Mouse (Mus musculus) cerebellum, postnatal 36 days (tissue): Measurements from ENCODE around the gene Ppp6r2.
A peak's percentile ranks its signal among the peaks of the same experiment; 100 is the strongest.

ENCODE experiments used
- DNase-seq, 2 experiments: peaks; one replicate each; pipeline ENCODE4 v3.0.0; 2021 to 2022; ENCODE audit warnings: mixed read lengths in 2 of 2

Ppp6r2 gene

DNA sequence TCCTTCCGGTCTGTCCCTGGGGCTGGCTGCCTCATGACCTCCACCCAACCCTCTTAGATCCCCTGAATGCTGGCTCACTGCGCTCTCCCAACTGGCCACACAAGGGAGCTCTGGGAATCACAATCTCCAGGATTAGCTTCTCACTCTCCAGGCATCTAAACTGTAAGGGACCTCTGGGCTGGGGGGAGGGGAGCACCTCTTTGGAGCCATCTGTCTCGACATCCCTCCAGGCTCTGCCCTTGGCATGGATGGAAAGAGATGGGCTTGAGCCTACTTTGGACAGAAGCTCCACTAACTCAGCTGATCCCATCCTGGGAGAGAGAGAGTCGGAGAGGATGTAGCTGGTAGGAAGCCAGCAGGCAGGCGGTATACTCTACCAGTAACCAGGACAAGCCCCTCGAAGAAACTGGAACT, 29.0 kb upstream of the Ppp6r2 start:
- DNase-seq = peak; percentile 58 to 71

DNA sequence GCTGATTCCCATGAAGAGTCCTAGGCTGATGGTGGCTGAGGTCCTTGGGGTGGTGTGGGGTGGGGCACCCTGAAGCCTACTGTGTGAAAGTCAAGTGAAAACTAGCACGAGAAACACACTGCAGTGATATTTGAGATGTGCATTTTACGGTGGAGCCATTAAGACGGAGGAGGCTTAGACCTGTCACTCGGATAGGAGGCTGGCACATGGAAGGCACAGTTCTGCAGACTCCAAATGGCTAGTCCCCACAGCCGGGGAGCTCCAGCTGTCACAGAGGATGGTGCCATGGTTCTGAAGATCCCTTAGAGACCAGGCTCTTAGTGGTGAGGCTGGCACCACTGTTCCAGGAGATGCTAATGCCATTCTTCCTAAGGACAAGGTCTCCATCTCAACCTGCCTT, 28.5 kb upstream of the Ppp6r2 start:
- DNase-seq = no peak

DNA sequence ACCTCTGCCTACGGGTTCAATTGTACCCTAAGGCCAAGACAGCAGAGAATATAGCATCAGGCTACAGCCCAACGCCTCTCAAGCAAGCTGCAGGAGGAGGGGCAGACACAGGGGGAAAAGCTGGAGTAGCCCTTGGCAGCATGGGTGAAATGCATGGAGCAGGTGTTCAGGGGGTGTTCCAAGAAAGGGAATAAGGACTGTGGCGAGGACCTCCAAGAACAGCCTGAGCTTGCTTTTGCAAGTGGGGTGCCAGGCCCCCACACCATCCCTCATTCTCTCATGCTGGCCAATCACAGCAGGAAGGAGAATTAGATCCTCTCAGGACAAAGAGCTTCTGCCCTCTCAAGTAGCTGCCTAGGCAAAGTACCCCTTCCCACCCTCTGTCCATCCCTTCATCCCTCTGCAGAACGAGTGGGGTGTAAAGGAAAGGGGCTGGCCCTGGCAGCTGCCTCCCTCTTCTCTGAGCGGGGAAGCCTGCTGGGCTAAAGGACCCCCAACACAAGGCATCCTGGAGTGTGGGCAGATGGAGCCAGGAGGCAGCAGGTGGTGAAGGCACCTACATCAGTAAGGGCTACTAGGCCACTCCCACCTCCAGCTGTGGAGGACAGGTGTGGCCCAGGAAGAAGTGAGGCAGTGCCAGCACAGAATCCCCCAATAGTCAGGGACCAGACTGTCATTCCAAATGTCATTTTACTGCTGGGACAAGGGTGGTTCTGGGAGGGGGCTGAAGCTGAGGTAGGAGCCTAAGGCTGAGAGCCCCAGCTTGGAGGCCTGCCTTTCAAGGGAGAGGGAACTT, 27.0 kb upstream of the Ppp6r2 start:
- no peak for DNase-seq

DNA sequence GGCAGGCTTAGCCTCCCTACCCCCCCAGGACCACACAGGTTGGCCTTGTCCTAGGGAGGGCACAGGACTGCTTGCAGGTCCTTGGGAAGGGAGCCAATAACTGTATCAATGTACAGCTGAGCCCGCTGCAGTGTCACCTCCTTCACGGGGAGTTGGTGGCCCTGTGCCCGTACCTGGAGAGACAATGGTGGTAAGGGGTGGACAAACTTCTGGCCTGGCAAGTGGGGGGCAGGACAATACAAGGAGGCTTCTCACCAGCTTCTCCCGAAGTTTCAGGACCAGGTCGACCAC, 26.5 kb upstream of the Ppp6r2 start:
- DNase-seq = no peak

DNA sequence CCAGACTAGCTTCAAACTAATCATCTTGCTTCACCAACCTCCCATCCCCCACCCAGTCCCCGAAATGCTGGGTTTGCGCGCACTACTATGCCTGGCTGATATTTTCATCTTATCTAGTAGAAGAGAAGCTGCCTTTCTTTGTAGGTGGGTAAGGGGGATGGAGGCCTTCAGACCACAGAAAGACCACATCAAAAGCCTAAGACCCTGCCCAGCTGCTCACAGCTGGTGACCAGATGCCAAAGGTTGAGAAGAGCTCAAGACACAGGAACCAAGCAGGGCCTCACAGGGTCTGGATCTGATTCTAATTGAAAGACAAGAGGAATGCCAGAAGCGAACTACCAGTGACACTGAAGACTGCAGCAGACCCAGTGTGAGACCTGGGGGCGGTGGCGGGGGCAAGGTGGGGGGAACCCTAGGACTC, 16.1 kb upstream of the Ppp6r2 start:
- no peak for DNase-seq

DNA sequence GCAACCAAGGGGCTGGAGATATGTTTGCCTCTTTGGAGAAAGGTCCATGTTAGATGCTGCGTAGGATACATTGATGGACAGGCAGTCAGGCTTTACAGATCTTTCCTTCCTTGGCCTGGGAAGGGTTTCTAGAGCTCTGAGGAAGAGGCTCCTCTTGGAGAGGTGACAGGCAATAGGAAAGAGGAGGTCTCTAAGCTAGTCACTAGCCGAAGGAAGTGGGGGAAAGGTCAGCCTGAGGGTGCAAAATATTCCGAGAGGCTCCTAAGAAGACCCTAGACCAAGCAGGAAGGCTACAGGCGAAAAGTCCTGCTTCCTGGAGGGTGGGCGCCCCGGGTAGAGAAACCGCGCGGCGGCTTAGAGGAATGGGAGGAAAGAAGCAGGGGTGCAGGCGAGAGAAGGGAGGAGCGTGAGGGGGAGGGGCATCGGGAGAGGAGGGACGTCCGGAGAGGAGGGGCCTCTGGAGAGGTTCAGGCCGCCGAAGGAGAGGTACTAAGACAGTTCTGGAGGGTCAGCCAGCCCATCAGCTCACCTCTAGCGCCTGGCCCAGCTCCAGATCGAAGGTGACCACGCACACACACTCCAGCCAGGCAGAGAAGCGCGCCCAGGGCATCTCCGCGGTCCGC, 15.6 kb upstream of the Ppp6r2 start:
- DNase-seq = peak; percentile 85 to 88

DNA sequence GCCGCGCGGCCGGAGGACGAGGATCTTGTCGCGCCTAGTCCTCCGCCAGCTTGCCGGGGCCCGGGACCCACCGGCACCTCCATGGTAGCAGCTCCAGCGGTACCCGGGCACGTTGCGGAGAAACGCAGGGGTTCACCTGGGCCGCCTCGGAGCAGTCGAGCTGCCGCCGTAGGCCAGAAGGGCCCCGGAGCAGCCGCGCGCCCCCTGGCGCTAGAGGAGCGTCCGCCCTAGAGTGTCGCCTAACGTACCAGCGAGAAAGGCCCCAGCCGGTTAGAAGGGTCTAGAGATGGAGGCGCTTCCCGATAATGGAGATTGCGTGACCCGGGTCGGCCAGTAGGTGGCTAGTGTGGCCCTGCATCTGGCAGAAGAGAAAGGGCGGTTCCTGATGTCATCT, 15.0 kb upstream of the Ppp6r2 start, which contains the start of gene Dennd6b:
Gene Dennd6b, minus strand, starts transcription at position 184 of the 394 bp plus-strand sequence.
- peak; percentile 96 to 97 for DNase-seq

DNA sequence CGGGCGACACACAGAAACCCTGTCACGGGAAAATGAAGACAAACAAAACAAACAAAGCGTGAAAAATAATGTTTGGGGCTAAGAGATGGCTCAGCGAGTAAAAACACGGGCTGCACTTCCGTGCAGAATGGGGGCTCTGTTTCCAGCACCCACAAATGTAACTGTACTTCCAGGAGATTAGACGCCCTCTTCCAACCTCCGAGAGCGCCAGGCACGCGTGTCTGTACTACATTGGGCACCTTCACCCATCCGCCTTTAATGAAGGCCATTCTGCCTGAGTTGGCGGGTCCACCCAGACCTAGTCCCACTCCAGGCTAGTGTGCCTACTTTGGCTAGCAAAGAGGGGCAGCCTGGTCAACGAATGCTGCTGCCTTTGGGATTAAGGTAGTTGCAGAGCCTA, 14.3 kb upstream of the Ppp6r2 start:
- DNase-seq = peak in 1 of 2 experiments; percentile 18

DNA sequence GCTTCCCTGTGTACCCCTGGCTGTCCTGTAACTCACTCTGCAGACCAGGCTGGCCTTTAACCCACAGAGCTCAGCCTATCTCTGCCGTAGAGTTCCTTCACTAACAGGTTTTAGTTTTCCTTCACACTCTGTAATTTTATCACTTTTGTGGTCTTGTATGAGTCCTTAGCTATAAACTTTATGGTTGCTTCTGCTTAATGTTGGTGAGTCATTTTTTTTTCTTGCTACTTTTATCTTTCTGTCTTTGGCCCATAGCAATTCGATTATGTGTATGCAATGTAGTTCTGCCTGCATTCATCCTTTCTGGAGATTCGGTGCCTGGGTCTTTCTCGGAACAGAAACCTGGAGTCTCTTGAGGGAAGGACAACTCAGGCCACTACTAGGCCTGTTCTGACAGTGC, 3.9 kb upstream of the Ppp6r2 start:
- DNase-seq = no peak

DNA sequence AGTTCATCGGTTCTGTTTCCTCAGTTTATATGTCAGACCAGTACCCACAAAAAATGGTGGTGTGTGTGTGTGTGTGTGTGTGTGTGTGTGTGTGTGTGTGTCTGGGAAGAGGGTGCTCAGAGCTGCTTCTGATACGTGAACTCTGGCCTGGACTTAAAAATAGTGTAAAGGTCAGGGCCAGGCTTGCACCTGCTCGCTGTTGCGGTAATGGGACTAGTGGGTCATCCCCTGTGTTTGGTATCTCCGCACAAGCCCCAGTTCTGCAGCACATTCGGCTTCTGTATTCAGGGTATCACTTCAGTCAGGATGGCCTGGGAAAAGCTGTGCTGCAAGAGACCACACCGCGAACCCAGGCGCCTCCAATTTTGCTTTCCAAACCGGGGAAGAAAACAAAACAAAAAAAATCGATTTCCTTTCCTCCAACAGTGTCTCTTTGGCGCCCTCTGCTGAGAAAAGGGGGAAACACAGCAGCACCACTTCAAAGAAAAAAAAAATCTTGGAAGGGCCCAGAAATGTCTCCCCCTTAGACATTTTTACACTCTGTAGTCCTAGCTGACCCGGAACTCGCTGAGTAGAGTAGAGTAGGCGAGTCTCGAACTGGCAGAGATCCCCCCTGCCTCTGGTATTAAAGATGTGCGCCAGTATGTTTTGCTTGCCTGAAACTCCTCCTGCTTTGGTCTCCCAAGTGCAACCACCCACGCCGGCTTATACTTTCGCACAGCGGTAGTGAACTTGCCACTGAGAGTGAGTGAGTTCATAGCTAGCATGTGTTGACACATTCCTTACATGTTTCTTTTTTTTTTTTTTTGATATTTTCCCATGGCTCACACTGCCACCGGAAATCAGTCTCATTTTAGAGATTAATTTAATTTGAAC, 1.2 kb upstream of the Ppp6r2 start:
- peak; percentile 90 to 94 for DNase-seq

DNA sequence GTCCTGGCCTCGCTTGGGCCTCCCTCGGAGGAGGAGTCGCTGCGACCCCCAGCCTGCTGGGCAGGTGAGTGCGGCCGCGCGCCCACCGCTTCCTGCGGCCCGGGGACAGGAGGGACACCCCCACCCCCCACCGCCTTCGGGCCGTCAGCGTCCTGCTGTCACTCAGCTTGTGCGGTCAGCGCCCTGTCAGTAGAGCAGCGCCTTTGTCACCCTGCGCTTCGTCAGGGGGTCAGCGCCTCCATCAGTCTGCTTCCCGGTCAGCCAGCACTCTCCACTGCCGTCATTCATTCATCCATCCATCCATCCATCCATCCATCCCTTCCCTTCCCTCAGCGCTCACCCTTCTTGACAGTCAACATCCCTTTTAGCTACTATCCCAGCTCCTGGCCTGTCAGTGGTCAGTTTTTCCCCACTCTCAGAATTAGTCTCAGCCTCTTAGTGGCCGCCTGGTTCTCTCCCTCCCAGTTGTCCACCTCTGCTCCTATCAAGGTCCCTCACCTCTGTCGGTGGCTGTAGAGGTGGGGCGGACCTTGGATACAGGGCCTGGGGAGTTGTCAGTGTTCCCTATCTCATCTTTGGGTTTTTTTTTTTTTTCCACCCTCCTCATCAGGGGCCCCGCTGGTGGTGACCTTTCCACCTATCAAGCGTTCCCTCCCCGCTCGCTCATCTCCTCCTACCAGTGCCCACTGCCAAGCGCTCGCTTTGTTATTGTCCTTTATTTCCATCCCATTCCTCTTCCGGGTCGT, 536 bp downstream of the Ppp6r2 start:
- DNase-seq = peak in 1 of 2 experiments; percentile 27

DNA sequence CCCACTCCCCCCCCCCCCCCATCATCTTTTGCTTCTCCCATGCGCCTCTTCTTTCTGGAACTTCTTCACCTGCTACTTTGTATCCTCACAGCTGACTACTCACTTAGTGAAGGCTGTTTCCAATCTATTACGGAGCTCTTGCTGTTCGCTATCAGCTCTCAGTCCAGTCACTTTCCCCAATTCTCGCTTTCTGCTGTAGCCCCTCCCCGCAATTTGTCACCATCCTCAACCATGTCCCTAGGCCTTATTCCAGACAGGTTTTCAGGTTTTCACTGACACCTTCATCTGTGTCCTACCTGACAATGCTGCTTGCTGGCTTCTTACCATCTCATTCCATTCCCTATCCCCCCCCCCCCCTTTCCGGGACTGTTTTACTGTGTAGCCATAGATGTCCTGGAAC, 1.1 kb downstream of the Ppp6r2 start:
- no peak for DNase-seq

DNA sequence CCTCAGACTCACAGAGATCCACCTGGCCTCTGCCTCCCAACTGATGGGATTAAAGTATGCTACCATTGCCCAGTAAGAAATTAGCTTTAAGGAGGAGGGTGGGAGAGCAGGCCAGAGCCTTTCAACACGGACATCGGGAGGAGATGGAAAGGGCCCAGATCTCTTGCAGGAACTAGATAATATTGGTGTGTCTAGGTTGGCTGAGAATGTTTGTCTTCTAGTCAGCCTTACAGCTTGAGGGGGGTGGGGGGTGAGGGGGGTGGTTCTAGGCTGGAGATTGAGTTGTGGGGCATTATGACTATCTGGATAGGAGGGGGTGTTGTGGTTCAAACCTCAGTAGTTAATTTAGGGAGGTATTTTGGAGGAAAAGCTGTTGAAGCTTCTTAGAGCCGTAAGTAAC, 2.2 kb downstream of the Ppp6r2 start:
- DNase-seq = no peak

DNA sequence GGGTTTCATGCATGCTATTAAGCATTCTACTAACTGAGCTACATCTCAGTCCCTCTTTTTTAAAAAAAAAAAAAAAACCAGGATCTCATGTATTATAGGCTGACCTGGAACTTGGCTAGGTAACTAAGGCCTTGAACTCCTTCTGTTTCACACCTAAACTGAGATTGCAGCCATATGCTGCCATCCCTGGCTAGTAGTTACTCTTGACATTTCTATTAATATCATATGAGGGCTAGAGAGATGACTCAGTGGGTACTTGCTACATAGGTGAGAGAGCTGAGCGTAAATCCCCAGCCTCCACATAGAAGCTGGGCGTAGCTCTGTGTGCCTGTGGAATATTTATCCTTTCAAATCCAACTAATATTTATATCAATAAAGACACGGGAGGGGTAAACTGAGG, 3.6 kb downstream of the Ppp6r2 start:
- DNase-seq = peak in 1 of 2 experiments; percentile 50

DNA sequence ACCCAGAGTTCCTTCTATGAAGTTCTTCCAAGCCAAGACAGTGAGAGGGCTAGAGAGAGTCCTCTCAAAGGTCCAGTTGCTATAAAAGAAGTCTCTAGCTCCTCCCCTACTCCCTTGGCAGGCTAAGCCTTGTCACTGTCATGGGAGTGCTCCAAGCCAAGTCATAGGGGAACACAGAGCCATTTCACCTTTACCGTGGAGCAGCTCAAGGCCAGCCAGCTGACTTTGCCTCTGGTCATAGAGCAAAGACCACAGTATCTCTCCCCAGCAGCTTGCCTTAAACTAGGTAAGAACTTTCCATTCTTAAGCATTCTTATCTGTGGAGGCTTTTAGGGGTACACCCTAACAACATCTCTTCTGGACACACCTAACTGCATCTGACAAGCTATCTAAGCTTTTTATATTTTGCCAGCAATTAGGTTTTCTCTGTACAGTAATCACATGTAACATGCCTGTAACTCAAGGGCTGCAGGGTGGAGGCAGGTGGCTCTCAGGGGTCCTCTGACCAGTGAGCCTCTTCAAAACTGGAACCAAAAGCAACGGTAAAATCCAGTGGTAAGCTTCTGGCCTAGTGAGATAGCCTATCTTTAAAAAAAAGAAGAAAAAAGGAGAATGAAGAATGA, 4.4 kb downstream of the Ppp6r2 start:
- peak; percentile 43 to 59 for DNase-seq

DNA sequence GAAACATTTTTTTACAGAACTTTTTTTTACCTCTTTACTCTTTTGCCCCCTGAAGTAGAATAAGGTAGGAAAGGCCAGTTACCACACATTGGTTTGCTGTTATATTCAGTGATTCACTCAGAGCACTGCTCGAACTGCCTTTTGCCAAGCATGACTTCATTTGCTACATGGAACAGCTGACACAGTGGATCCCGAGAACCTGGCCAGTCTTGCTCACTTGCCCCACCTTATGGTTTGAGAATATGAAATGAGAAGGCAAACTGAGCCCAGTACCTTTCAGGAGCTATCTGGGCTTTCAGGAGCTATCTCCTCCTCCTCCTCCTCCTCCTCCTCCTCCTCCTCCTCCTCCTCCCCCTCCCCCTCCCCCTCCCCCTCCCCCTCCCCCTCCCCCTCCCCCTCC, 22.2 kb downstream of the Ppp6r2 start:
- DNase-seq = peak; percentile 69 to 79

DNA sequence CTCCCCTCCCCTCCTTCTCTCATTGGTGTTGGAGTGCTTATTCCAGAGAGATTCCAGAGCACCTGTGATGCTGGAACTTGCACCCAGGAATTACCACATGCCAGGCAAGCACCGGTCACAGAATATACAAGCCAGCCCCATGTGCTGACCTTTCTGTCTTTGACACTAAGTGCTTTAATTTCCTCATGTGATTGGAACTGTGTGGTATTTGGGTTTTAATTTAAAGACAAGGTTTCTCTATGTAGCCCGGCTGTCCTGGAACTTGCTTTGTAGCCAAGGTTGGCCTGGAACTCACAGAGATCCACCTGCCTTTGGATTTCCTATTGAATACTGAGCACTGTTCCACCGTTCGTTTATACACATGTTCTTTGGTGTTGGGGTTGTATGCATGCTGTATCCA, 22.7 kb downstream of the Ppp6r2 start:
- DNase-seq = peak in 1 of 2 experiments; percentile 24

DNA sequence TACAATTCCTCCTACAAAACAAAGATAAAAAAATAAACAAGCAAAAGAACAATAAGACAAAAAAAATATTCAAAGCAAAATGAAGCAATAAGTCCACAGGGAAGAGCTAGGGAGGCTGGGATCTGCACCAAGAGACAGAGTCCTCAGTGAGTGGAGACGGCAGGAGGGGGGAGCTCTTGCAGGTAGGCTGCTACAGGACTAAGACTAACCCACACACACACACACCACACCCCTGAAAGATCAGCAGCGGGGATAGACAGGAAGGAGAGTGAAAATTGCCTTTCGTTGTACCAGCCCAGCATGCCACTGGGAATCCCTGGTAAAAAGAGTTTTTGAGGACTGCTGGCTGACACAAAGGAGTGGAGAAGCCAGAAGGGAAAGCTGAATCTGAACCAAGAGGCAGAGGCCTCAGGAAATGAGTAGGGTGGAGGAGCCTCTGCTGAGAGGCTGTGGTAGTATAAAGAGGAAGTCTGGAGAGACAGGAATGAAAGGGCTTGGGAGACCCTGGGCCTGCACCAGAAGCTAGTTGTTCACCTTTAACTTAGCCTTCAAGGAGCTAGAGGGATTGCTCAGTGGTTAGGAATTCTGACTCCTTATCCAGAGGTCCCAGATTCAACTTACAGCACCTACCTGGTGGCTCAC, 28.5 kb downstream of the Ppp6r2 start:
- DNase-seq = no peak

DNA sequence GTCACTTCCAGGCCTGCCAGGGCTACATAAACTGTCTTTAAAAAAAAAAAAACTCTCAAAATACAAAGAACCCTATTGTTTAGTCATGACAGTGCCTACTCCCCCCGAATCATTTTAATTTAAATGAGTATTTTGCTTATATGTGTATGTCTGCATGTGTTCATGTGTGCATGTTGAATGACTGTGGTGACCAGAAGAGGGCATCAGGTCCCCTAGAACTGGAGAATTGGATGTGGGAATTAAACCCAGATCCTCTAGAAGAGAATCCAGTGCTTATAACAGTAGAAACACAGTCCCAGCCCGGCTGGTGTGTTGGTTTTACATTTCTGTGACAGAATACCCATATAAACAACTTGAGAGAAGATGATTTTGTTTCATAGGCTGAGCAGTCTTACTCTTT, 29.7 kb downstream of the Ppp6r2 start:
- DNase-seq = no peak

DNA sequence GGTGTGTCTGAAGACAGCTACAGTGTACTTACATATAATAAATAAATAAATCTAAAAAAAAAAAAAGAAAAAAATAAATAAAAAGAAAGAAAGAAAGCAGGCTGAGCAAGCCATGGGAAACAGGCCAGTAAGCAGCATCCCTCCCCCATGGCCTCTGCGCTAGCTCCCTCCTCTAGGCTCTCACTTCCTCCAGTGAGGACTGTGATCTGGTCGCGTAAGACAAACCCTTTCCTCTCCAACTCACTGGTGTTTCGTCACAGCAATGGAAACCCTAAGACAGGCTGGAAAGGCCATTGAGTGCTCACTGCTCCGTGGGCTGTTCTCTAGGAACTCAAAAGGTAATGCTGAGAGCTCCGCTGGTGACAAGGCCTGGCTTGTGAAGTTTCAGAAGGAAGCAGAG, 37.7 kb downstream of the Ppp6r2 start:
- no peak for DNase-seq

DNA sequence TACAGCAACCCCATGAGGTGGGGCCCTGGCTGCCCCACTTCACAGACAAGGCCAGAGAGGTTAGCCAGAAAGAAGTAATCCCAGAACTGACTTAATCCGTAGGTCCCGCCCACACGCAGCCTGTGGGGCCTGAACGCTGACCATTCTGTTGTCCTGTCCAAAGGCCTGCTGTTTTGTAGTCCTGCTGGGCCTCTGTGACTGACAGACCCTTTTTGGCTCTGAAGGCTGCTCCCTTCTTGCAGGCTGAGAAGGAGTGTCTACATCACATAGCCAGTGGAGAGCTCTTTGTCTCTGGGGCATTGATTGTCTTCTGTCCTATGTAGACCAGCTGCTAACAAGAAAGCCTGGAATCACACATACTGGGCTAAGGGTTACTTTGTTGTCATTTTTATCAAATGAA, 44.0 kb downstream of the Ppp6r2 start:
- no peak for DNase-seq

DNA sequence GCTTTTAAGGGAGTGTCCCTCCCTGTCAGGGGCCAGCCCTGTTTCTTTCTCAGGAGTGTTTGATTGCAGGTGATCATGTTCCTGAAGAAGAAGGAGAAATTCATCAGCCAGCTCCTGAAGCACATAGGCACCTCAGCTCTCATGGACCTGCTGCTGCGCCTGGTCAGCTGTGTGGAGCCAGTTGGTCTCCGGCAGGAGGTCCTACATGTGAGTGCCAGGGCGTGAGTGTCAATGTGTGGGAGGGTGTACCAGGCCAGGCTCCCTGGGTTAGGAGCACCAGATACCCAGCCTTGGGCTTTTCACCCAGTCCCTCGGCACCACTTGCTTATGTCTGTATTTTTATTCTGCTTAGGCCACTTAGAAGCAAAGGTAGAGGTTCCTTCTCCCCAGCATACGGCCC, 47.6 kb downstream of the Ppp6r2 start:
- DNase-seq = peak; percentile 68 to 72
